Mouse (Mus musculus): ENCODE measurements around the gene Adarb2. TPM values are rescaled to one million over a fixed set of nuclear protein-coding genes. Genes with fewer than 3 reads are reported as not detected.

Adarb2 gene
- 0.02 TPM in 1 of 2 replicates, not detected in the other for polyA plus RNA-seq (2012)

- Histone ChIP-seq H3K4me3 (replicated peaks) (no peak within 1 kb of the TSS), H3K4me1 (ENCODE audit: control insufficient read depth) (no peaks in the 10 kb centered on the region), H3K36me3 (ENCODE audit: control insufficient read depth) (no peaks in the 10 kb centered on the region), H3K9me3 (ENCODE audit: control insufficient read depth, low read length) (no peaks in the 10 kb centered on the region), H3K27me3 (ENCODE audit: control insufficient read depth) (peaks cover 15% of the 10 kb centered on the region)
- TF ChIP-seq GATA1 (IDR thresholded peaks at IDR 0.05; ENCODE audit: low read length) (no peak), TAL1 (IDR thresholded peaks at IDR 0.05; ENCODE audit: low read length) (no peak)
These were observed at the start of gene Adarb2 for GRCm38 (mm10) chr13:8202681-8203476. Gene Adarb2, plus strand, starts transcription at chr13:8202866.

DNA sequence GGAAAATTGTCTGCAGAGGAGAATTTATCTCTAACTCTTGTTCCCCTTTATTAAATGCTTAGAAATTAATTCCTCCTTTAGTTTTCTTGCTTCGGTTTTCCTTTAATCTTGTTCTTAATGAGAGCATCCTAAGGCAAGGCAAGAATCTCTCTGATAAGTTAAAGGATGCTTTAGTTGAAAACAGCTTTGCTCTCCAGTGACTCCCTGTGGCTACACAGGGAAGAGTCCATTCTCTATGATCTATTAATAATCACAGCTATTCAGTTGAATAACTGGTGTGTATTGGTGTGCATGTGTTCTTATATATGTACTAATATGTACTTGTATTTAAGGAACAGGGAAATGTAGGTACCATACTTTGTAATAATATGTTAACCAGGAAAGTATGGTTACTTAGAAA, 28.9 kb upstream of the Adarb2 start:
- H3K9me3 ChIP-seq (ENCODE audit: control insufficient read depth, low read length), result no peaks in the 10 kb centered on the region
- H3K4me3 ChIP-seq (replicated peaks), result no peak overlapping the region
- H3K36me3 ChIP-seq (ENCODE audit: control insufficient read depth), result no peaks in the 10 kb centered on the region
- TF ChIP-seq GATA1 (IDR thresholded peaks at IDR 0.05; ENCODE audit: low read length), result no peak
- no peak for TF ChIP-seq TAL1 (IDR thresholded peaks at IDR 0.05; ENCODE audit: low read length)
- H3K27me3 ChIP-seq (ENCODE audit: control insufficient read depth), result no peaks in the 10 kb centered on the region
- no peaks in the 10 kb centered on the region for H3K4me1 ChIP-seq (ENCODE audit: control insufficient read depth)

DNA sequence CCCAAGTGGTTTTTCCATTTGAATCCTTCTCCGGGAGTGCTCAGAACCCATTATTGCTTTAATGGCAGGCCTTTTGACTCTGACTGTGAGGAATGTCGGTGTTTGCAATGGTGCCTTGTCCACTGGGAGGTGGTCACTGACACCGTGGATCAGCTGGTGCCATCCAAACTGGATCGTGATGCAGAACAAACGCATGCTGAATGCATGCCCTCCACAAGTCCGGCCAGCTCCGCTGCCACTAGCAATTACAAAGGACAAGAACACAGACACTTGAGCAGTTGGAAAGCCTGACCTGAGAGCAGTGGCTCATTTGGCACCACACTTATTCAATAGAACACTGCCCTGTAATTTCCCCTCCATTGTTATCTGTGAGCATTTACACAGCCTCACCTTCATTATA, 10.7 kb upstream of the Adarb2 start:
- Histone ChIP-seq H3K36me3 (ENCODE audit: control insufficient read depth) (no peaks in the 10 kb centered on the region), H3K4me3 (replicated peaks) (no peak overlapping the region), H3K4me1 (ENCODE audit: control insufficient read depth) (no peaks in the 10 kb centered on the region), H3K9me3 (ENCODE audit: control insufficient read depth, low read length) (no peaks in the 10 kb centered on the region), H3K27me3 (ENCODE audit: control insufficient read depth) (no peaks in the 10 kb centered on the region)
- TF ChIP-seq TAL1 (IDR thresholded peaks at IDR 0.05; ENCODE audit: low read length), result no peak
- no peak for TF ChIP-seq GATA1 (IDR thresholded peaks at IDR 0.05; ENCODE audit: low read length)

- Histone ChIP-seq H3K4me3 (replicated peaks) (no peak overlapping the region), H3K4me1 (ENCODE audit: control insufficient read depth) (no peaks in the 10 kb centered on the region), H3K36me3 (ENCODE audit: control insufficient read depth) (no peaks in the 10 kb centered on the region), H3K9me3 (ENCODE audit: control insufficient read depth, low read length) (no peaks in the 10 kb centered on the region), H3K27me3 (ENCODE audit: control insufficient read depth) (peaks cover 15% of the 10 kb centered on the region)
- TF ChIP-seq TAL1 (IDR thresholded peaks at IDR 0.05; ENCODE audit: low read length) (no peak), GATA1 (IDR thresholded peaks at IDR 0.05; ENCODE audit: low read length) (no peak)
These were observed 3.3 kb upstream of the Adarb2 start for GRCm38 (mm10) chr13:8199186-8199880.

DNA sequence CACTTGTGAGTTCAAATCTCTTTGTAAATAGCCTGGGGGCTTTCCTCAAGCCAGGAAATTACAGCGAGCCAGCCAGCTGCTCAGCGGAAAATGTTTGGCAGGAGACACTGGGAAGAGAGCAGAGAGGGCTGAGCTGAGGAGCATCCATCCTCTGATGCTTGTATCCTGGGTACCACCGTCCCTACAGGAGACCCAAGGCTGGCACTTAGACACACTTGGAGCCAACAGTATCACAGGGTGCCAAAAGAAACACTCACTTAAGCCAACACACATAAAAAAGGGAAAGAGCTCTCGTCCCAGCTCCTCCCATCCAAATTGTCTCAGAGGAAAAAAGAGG, 779 bp downstream of the Adarb2 start:
- Histone ChIP-seq H3K9me3 (ENCODE audit: control insufficient read depth, low read length) (no peaks in the 10 kb centered on the region), H3K4me3 (replicated peaks) (no peak overlapping the region), H3K27me3 (ENCODE audit: control insufficient read depth) (peaks cover 15% of the 10 kb centered on the region), H3K4me1 (ENCODE audit: control insufficient read depth) (no peaks in the 10 kb centered on the region), H3K36me3 (ENCODE audit: control insufficient read depth) (no peaks in the 10 kb centered on the region)
- TF ChIP-seq GATA1 (IDR thresholded peaks at IDR 0.05; ENCODE audit: low read length) (no peak), TAL1 (IDR thresholded peaks at IDR 0.05; ENCODE audit: low read length) (no peak)

DNA sequence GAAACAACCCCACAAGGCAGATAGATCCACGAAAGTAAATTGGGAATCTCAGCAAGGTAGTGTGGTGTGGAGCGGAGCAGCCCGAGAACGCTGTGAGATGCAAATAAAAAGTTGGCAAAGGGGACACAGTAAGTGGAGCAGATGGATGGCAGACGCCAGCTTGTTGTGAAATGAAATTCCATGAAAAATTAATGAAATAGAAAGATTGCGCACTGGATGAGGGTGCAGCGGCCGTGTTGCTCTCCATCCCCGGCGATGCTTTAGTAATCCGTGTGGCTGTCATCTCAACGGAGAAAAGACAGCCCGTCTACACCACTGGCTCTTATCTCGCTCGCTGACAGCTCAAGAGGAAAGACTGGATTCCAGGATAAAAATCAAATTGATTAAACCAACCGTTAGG, 4.7 kb downstream of the Adarb2 start:
- no peaks in the 10 kb centered on the region for H3K9me3 ChIP-seq (ENCODE audit: control insufficient read depth, low read length)
- H3K4me3 ChIP-seq (replicated peaks), result no peak overlapping the region
- H3K4me1 ChIP-seq (ENCODE audit: control insufficient read depth), result no peaks in the 10 kb centered on the region
- peaks cover 13% of the 10 kb centered on the region for H3K27me3 ChIP-seq (ENCODE audit: control insufficient read depth)
- no peaks in the 10 kb centered on the region for H3K36me3 ChIP-seq (ENCODE audit: control insufficient read depth)
- TF ChIP-seq TAL1 (IDR thresholded peaks at IDR 0.05; ENCODE audit: low read length), result no peak
- no peak for TF ChIP-seq GATA1 (IDR thresholded peaks at IDR 0.05; ENCODE audit: low read length)

DNA sequence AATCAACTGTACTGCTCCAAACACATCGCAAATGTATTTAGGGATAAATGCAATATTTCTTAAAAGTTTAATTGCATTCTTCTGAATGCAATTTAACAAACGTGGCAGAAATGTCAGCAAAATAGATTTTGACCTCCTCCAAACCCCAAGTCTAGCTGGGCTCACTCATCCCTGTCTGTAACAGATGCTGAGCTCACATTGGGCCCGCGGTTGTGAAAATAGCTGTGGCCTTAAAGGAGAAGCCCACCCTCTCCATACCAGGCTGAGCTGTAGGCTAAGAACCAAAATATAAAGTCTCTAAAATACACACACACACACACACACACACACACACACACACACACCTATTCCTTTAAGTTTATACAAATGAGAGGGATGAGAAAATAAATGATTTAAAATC, 8.1 kb downstream of the Adarb2 start:
- no peak overlapping the region for H3K4me3 ChIP-seq (replicated peaks)
- H3K36me3 ChIP-seq (ENCODE audit: control insufficient read depth), result no peaks in the 10 kb centered on the region
- TF ChIP-seq GATA1 (IDR thresholded peaks at IDR 0.05; ENCODE audit: low read length) (no peak), TAL1 (IDR thresholded peaks at IDR 0.05; ENCODE audit: low read length) (no peak)
- no peaks in the 10 kb centered on the region for H3K9me3 ChIP-seq (ENCODE audit: control insufficient read depth, low read length)
- H3K27me3 ChIP-seq (ENCODE audit: control insufficient read depth), result no peaks in the 10 kb centered on the region
- H3K4me1 ChIP-seq (ENCODE audit: control insufficient read depth), result no peaks in the 10 kb centered on the region

GRCm38 (mm10) chr13:8238871-8239270, 36.2 kb downstream of the Adarb2 start:
- H3K27me3 ChIP-seq (ENCODE audit: control insufficient read depth), result no peaks in the 10 kb centered on the region
- no peak overlapping the region for H3K4me3 ChIP-seq (replicated peaks)
- no peaks in the 10 kb centered on the region for H3K36me3 ChIP-seq (ENCODE audit: control insufficient read depth)
- no peaks in the 10 kb centered on the region for H3K4me1 ChIP-seq (ENCODE audit: control insufficient read depth)
- no peaks in the 10 kb centered on the region for H3K9me3 ChIP-seq (ENCODE audit: control insufficient read depth, low read length)
- TF ChIP-seq GATA1 (IDR thresholded peaks at IDR 0.05; ENCODE audit: low read length) (no peak), TAL1 (IDR thresholded peaks at IDR 0.05; ENCODE audit: low read length) (no peak)

DNA sequence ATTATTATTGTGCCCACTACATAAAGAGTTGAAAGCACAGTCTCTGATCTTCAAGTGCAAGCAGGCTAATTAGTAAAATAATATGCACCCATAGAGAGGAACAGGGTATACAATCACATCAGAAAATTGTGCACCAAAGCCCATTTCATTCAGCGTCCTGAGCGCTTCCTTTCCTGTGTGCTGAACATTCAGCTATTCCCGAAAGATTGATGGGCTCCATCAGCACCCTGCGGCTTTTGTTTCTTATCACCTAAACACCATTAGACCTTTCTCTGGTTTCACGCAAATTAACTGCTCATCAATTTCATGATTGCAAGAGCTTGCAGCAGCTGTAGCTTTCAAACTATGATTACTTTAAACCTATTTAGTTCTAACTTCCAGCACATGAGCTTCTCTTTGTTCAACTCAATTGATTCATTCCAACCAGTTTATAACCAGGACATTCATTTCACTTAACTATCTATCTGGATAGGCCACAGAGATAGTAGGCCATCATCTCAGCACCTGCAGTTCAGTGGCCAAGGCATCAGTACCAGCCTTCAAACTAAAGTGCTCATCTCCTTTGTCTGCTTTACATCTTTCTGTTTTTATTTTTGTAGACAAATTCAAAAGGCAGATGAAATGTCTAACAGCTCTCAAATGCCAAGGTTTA, 45.5 kb downstream of the Adarb2 start:
- TF ChIP-seq TAL1 (IDR thresholded peaks at IDR 0.05; ENCODE audit: low read length) (no peak), GATA1 (IDR thresholded peaks at IDR 0.05; ENCODE audit: low read length) (no peak)
- Histone ChIP-seq H3K36me3 (ENCODE audit: control insufficient read depth) (no peaks in the 10 kb centered on the region), H3K4me3 (replicated peaks) (no peak overlapping the region), H3K4me1 (ENCODE audit: control insufficient read depth) (no peaks in the 10 kb centered on the region), H3K9me3 (ENCODE audit: control insufficient read depth, low read length) (no peaks in the 10 kb centered on the region), H3K27me3 (ENCODE audit: control insufficient read depth) (no peaks in the 10 kb centered on the region)
